ENCODE assay signal across 8 mouse cellular contexts in the genomic region with DNA sequence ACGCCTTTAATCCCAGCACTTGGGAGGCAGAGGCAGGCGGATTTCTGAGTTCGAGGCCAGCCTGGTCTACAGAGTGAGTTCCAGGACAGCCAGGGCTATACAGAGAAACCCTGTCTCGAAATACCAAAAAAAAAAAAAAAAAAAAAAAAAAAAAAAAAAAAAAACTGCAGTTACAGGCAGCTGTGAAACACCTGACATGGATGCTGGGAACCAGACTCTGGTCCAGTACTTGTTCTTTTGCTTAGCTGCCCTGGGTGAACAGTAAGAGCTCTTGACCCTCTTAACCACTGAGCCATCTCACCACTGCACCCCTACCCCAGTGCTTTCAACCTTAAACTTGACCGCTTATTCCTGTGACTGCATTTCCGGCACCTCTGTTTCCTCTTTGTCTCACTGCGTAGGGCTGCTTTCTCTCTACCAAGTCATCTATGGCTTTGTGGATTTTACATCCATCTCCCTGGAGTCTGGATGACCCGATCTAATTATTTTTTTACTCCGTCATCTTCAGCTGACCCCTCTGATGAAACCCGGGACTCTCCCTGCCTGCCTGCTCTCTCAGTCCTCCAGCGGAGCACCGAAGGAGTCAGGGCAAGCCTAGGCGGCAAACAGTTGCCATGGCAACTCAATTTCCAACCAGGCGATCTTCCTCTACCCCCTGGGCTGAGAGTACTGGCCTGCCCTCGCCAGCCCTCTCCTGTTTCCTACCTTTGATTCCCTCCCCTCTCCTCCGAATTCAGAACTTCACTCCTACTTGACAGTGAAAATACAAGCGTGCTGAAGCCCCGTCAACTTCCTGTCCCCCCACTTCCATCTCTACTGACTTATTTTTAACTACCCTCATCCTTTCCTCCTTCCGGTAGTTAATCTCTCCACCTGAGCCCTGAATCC. TPM values are rescaled to one million over a fixed set of nuclear protein-coding genes. Genes with fewer than 3 reads are reported as not detected.
DNase-seq lines count a peak whose midpoint lies in the region; ATAC-seq and TF ChIP-seq lines count a peak whose summit lies in the region.

No protein-coding gene starts in this region.

- 21% methylated on average over 19 of the region's 19 CpGs for WGBS in embryonic facial prominence, embryonic 12.5 days
- 18% methylated on average over 18 of the region's 19 CpGs for WGBS in hindbrain, postnatal 0 days
- 18% methylated on average over 18 of the region's 19 CpGs for WGBS in lung, postnatal 0 days
- WGBS in small intestine, adult 2 months: 31% methylated on average over 18 of the region's 19 CpGs

- no peak for TF ChIP-seq POLR2A in MEL (IDR thresholded peaks at IDR 0.05; ENCODE audit: control insufficient read depth in 1 of 2, insufficient read depth in 1 of 2, low read depth in 1 of 2, low read length in 2 of 2, poor library complexity in 1 of 2)
- TF ChIP-seq POLR2A in small intestine, adult 2 months (IDR thresholded peaks at IDR 0.05; ENCODE audit: low read depth, low read length): no peak

- no peak for TF ChIP-seq RAD21 in MEL (IDR thresholded peaks at IDR 0.05; ENCODE audit: low read depth, low read length)

- peaks cover 0 to 6% of the 10 kb centered on the region in 2 experiments; a peak in 3 of 4 replicates for H3K27me3 ChIP-seq in MEL (ENCODE audit: control insufficient read depth in 1 of 2, insufficient read depth in 2 of 2, low read length in 2 of 2)
- peaks cover 8% of the 10 kb centered on the region for H3K27me3 ChIP-seq in embryonic facial prominence, embryonic 12.5 days
- H3K27me3 ChIP-seq in hindbrain, postnatal 0 days (ENCODE audit: insufficient read depth, low read length): no peaks in the 10 kb centered on the region
- no peaks in the 10 kb centered on the region for H3K27me3 ChIP-seq in lung, postnatal 0 days (replicated peaks; ENCODE audit: insufficient read depth, low read length)
- peaks cover 9% of the 10 kb centered on the region; the same call in 1 of the 2 replicates for H3K27me3 ChIP-seq in small intestine, adult 2 months (ENCODE audit: control insufficient read depth, insufficient read depth, low read length)

- H3K4me2 ChIP-seq in embryonic facial prominence, embryonic 12.5 days (replicated peaks): peak overlapping the region; percentile 48
- H3K4me2 ChIP-seq in hindbrain, postnatal 0 days (ENCODE audit: low read depth, low read length): peak overlapping the region; percentile 55
- H3K4me2 ChIP-seq in lung, postnatal 0 days (replicated peaks; ENCODE audit: low read depth, low read length): peak overlapping the region; percentile 54

- no peaks in the 10 kb centered on the region for H3K79me2 ChIP-seq in MEL (ENCODE audit: control insufficient read depth, insufficient read depth, low read length, poor library complexity)

- H3K27ac ChIP-seq in layer of hippocampus, adult 2 months: peak overlapping the region; percentile 73
- no peak overlapping the region for H3K27ac ChIP-seq in MEL (ENCODE audit: control insufficient read depth, low read depth, low read length)
- H3K27ac ChIP-seq in embryonic facial prominence, embryonic 12.5 days: no peak overlapping the region
- H3K27ac ChIP-seq in hindbrain, postnatal 0 days: peak overlapping the region; percentile 51; the same call in 1 of the 2 replicates
- H3K27ac ChIP-seq in lung, postnatal 0 days (ENCODE audit: low read length): no peak overlapping the region
- H3K27ac ChIP-seq in small intestine, adult 2 months (ENCODE audit: insufficient read depth, low read depth, low read length): peak overlapping the region; percentile 50

- peak overlapping the region; percentile 7; the same call in 1 of the 2 replicates for H3K9ac ChIP-seq in MEL (ENCODE audit: control insufficient read depth, low read depth, low read length, poor library complexity, severe bottlenecking)
- H3K9ac ChIP-seq in embryonic facial prominence, embryonic 12.5 days: no peak overlapping the region
- H3K9ac ChIP-seq in hindbrain, postnatal 0 days (replicated peaks; ENCODE audit: low read length): 0 out of 2 replicates have a peak overlapping the region, but pooled peaks have one; percentile 28
- H3K9ac ChIP-seq in lung, postnatal 0 days (replicated peaks; ENCODE audit: low read depth): no peak overlapping the region

- peaks cover 0 to 16% of the 10 kb centered on the region in 2 experiments; a peak in 1 of 4 replicates for H3K4me1 ChIP-seq in MEL (ENCODE audit: control insufficient read depth in 1 of 2, insufficient read depth in 2 of 2, low read length in 2 of 2)
- H3K4me1 ChIP-seq in embryonic facial prominence, embryonic 12.5 days: peaks cover 25% of the 10 kb centered on the region
- peaks cover 5% of the 10 kb centered on the region; the same call in 1 of the 2 replicates for H3K4me1 ChIP-seq in hindbrain, postnatal 0 days (ENCODE audit: insufficient read depth, low read length)
- peaks cover 3% of the 10 kb centered on the region; the same call in 1 of the 2 replicates for H3K4me1 ChIP-seq in lung, postnatal 0 days (ENCODE audit: insufficient read depth, low read depth, low read length)
- H3K4me1 ChIP-seq in small intestine, adult 2 months (ENCODE audit: control insufficient read depth, insufficient read depth, insufficient read length, low read length): peaks cover 2% of the 10 kb centered on the region; the same call in 1 of the 2 replicates

- DNase-seq in layer of hippocampus, adult 2 months (ENCODE audit: low spot score in 2 of 2): peak in 1 of 2 experiments; percentile 34
- no peak for DNase-seq in layer of hippocampus, adult 9-10 months (ENCODE audit: low spot score)
- DNase-seq in MEL (ENCODE audit: low read depth, low spot score): peak; percentile 52
- peak; percentile 76 for DNase-seq in hindbrain, postnatal 0 days (ENCODE audit: low spot score)
- DNase-seq in lung, postnatal 0 days (ENCODE audit: low spot score): peak; percentile 58

- no peak for TF ChIP-seq CTCF in layer of hippocampus, adult 2 months (conservative IDR thresholded peaks at IDR 0.05)
- TF ChIP-seq CTCF in MEL (IDR thresholded peaks at IDR 0.05 in 2 of 3, conservative IDR thresholded peaks at IDR 0.05 in 1 of 3; ENCODE audit: control insufficient read depth in 1 of 3, insufficient read depth in 1 of 3, low read depth in 2 of 3, low read length in 3 of 3, poor library complexity in 1 of 3, severe bottlenecking in 1 of 3): no peak
- TF ChIP-seq CTCF in hindbrain, postnatal 0 days (IDR thresholded peaks at IDR 0.05; ENCODE audit: low read depth): no peak
- TF ChIP-seq CTCF in lung, postnatal 0 days (IDR thresholded peaks at IDR 0.05): no peak
- TF ChIP-seq CTCF in small intestine, adult 2 months (IDR thresholded peaks at IDR 0.05; ENCODE audit: extremely low read depth, insufficient read length, insufficient replicate concordance, low read depth, low read length): no peak

- ATAC-seq in embryonic facial prominence, embryonic 12.5 days (ENCODE audit: insufficient number of reproducible peaks, insufficient read depth, low FRiP score, low TSS enrichment): no peak
- ATAC-seq in hindbrain, postnatal 0 days: peak; percentile 57; the same call in 1 of the 2 replicates
- ATAC-seq in lung, postnatal 0 days: peak; percentile 40
- ATAC-seq in erythroid progenitor cell, adult 5-6 weeks (replicated peaks; ENCODE audit: low FRiP score, poor library complexity, severe bottlenecking): no peak; the same call in 1 of the 2 replicates

- H3K36me3 ChIP-seq in MEL (ENCODE audit: control insufficient read depth in 1 of 2, insufficient read depth in 2 of 2, low read length in 2 of 2): no peaks in the 10 kb centered on the region
- no peaks in the 10 kb centered on the region for H3K36me3 ChIP-seq in embryonic facial prominence, embryonic 12.5 days
- no peaks in the 10 kb centered on the region for H3K36me3 ChIP-seq in hindbrain, postnatal 0 days (ENCODE audit: insufficient read depth, low read length)
- no peaks in the 10 kb centered on the region for H3K36me3 ChIP-seq in lung, postnatal 0 days (ENCODE audit: insufficient read depth, low read length)
- no peaks in the 10 kb centered on the region for H3K36me3 ChIP-seq in small intestine, adult 2 months (ENCODE audit: control insufficient read depth, insufficient read depth, low read length)

- TF ChIP-seq EP300 in MEL (IDR thresholded peaks at IDR 0.05; ENCODE audit: low read depth in 1 of 2, low read length in 2 of 2): no peak
- TF ChIP-seq EP300 in lung, postnatal 0 days (IDR thresholded peaks at IDR 0.05): no peak

- peak overlapping the region; percentile 53 for H3K4me3 ChIP-seq in layer of hippocampus, adult 2 months
- H3K4me3 ChIP-seq in MEL (ENCODE audit: control insufficient read depth in 1 of 2, insufficient read depth in 1 of 2, low read depth in 2 of 2, low read length in 2 of 2): peak overlapping the region in 1 of 2 experiments; percentile 1; a peak in 2 of 4 replicates
- H3K4me3 ChIP-seq in embryonic facial prominence, embryonic 12.5 days: peak overlapping the region; percentile 26
- H3K4me3 ChIP-seq in hindbrain, postnatal 0 days (ENCODE audit: low read length): peak overlapping the region; percentile 25
- H3K4me3 ChIP-seq in lung, postnatal 0 days (ENCODE audit: low read depth, low read length): peak overlapping the region; percentile 15; the same call in 1 of the 2 replicates
- H3K4me3 ChIP-seq in small intestine, adult 2 months (ENCODE audit: low read depth, low read length): peak overlapping the region; percentile 51

- no peaks in the 10 kb centered on the region for H3K9me3 ChIP-seq in MEL (replicated peaks; ENCODE audit: insufficient read depth, low read length)
- no peaks in the 10 kb centered on the region for H3K9me3 ChIP-seq in embryonic facial prominence, embryonic 12.5 days
- no peaks in the 10 kb centered on the region for H3K9me3 ChIP-seq in hindbrain, postnatal 0 days (ENCODE audit: low read length)
- no peaks in the 10 kb centered on the region for H3K9me3 ChIP-seq in lung, postnatal 0 days (ENCODE audit: low read length)

RNA-seq across cellular contexts. Expression of gene Tubg2, which starts 12.1 kb away (rescaled TPM):
- total RNA-seq in layer of hippocampus, adult 2 months (2021): 10 to 100 TPM; 40.2 to 44.5 TPM
- not detected in 2 replicates for total RNA-seq in MEL (2012; rRNA removed)
- not detected for polyA plus RNA-seq in MEL (2012; ENCODE audit: insufficient read depth in 1 of 2, insufficient read length in 2 of 2, low read depth in 1 of 2, low replicate concordance in 2 of 2, missing spikeins in 1 of 2)
- polyA plus RNA-seq in embryonic facial prominence, embryonic 12.5 days (2016; fragmentation: Nextera tagmentation; extraction: Ambion mirVana): 9.4 and 10.8 TPM in 2 replicates
- total RNA-seq in hindbrain, postnatal 0 days (2014; rRNA removed): 29.7 and 40.8 TPM in 2 replicates
- polyA plus RNA-seq in hindbrain, postnatal 0 days (2015; fragmentation: Nextera tagmentation; extraction: Ambion mirVana): 57.7 and 62.8 TPM in 2 replicates
- 1.9 and 2.3 TPM in 2 replicates for polyA plus RNA-seq in lung, postnatal 0 days (2015; fragmentation: Nextera tagmentation; extraction: Ambion mirVana)
- polyA plus RNA-seq in small intestine, adult 2 months (2012; rRNA removed): 1.1 and 2.2 TPM in 2 replicates
- not detected in 2 replicates for total RNA-seq in erythroid progenitor cell, adult 5-6 weeks (2015; ENCODE audit: low replicate concordance)
- total RNA-seq in erythroid progenitor cell, adult 5-6 weeks (2017; ENCODE audit: low replicate concordance): not detected in 2 replicates

RNA-seq across cellular contexts. Expression of gene Tubg1, which starts 23.8 kb away (rescaled TPM):
- total RNA-seq in layer of hippocampus, adult 2 months (2021): 10 to 100 TPM; 41.7 to 42.6 TPM
- 60.0 and 68.1 TPM in 2 replicates for total RNA-seq in MEL (2012; rRNA removed)
- polyA plus RNA-seq in MEL (2012; ENCODE audit: insufficient read depth in 1 of 2, insufficient read length in 2 of 2, low read depth in 1 of 2, low replicate concordance in 2 of 2, missing spikeins in 1 of 2): 100 to 1,000 TPM; 125 to 183 TPM
- 81.7 and 83.6 TPM in 2 replicates for polyA plus RNA-seq in embryonic facial prominence, embryonic 12.5 days (2016; fragmentation: Nextera tagmentation; extraction: Ambion mirVana)
- total RNA-seq in hindbrain, postnatal 0 days (2014; rRNA removed): 59.3 and 68.3 TPM in 2 replicates
- polyA plus RNA-seq in hindbrain, postnatal 0 days (2015; fragmentation: Nextera tagmentation; extraction: Ambion mirVana): 71.5 and 72.8 TPM in 2 replicates
- 25.8 TPM in 2 replicates for polyA plus RNA-seq in lung, postnatal 0 days (2015; fragmentation: Nextera tagmentation; extraction: Ambion mirVana)
- 13.2 and 16.2 TPM in 2 replicates for polyA plus RNA-seq in small intestine, adult 2 months (2012; rRNA removed)
- 29.3 and 38.2 TPM in 2 replicates for total RNA-seq in erythroid progenitor cell, adult 5-6 weeks (2015; ENCODE audit: low replicate concordance)
- total RNA-seq in erythroid progenitor cell, adult 5-6 weeks (2017; ENCODE audit: low replicate concordance): 30.8 and 40.7 TPM in 2 replicates

RNA-seq across cellular contexts. Expression of gene Retreg3, which starts 23.9 kb away (rescaled TPM):
- total RNA-seq in layer of hippocampus, adult 2 months (2021): 10 to 100 TPM; 55.0 to 56.6 TPM
- 17.0 and 24.6 TPM in 2 replicates for total RNA-seq in MEL (2012; rRNA removed)
- 10 to 100 TPM in 1 of 2 experiments, not detected in 1; 23.4 TPM for polyA plus RNA-seq in MEL (2012; ENCODE audit: insufficient read depth in 1 of 2, insufficient read length in 2 of 2, low read depth in 1 of 2, low replicate concordance in 2 of 2, missing spikeins in 1 of 2)
- polyA plus RNA-seq in embryonic facial prominence, embryonic 12.5 days (2016; fragmentation: Nextera tagmentation; extraction: Ambion mirVana): 17.0 and 18.6 TPM in 2 replicates
- total RNA-seq in hindbrain, postnatal 0 days (2014; rRNA removed): 56.8 and 68.4 TPM in 2 replicates
- 23.4 and 24.7 TPM in 2 replicates for polyA plus RNA-seq in hindbrain, postnatal 0 days (2015; fragmentation: Nextera tagmentation; extraction: Ambion mirVana)
- polyA plus RNA-seq in lung, postnatal 0 days (2015; fragmentation: Nextera tagmentation; extraction: Ambion mirVana): 18.8 and 18.9 TPM in 2 replicates
- polyA plus RNA-seq in small intestine, adult 2 months (2012; rRNA removed): 27.3 and 55.0 TPM in 2 replicates
- 24.5 and 25.6 TPM in 2 replicates for total RNA-seq in erythroid progenitor cell, adult 5-6 weeks (2015; ENCODE audit: low replicate concordance)
- total RNA-seq in erythroid progenitor cell, adult 5-6 weeks (2017; ENCODE audit: low replicate concordance): 38.7 and 57.9 TPM in 2 replicates

RNA-seq across cellular contexts. Expression of gene Cntnap1, which starts 26.7 kb away (rescaled TPM):
- 100 to 1,000 TPM; 169 to 171 TPM for total RNA-seq in layer of hippocampus, adult 2 months (2021)
- not detected in 2 replicates for total RNA-seq in MEL (2012; rRNA removed)
- polyA plus RNA-seq in MEL (2012; ENCODE audit: insufficient read depth in 1 of 2, insufficient read length in 2 of 2, low read depth in 1 of 2, low replicate concordance in 2 of 2, missing spikeins in 1 of 2): under 1 TPM in 1 of 2 experiments, not detected in 1; 0.01 TPM
- polyA plus RNA-seq in embryonic facial prominence, embryonic 12.5 days (2016; fragmentation: Nextera tagmentation; extraction: Ambion mirVana): 0.50 and 0.60 TPM in 2 replicates
- 25.4 and 28.9 TPM in 2 replicates for total RNA-seq in hindbrain, postnatal 0 days (2014; rRNA removed)
- 5.8 and 6.5 TPM in 2 replicates for polyA plus RNA-seq in hindbrain, postnatal 0 days (2015; fragmentation: Nextera tagmentation; extraction: Ambion mirVana)
- 0.24 and 0.56 TPM in 2 replicates for polyA plus RNA-seq in lung, postnatal 0 days (2015; fragmentation: Nextera tagmentation; extraction: Ambion mirVana)
- 2.7 and 2.8 TPM in 2 replicates for polyA plus RNA-seq in small intestine, adult 2 months (2012; rRNA removed)
- total RNA-seq in erythroid progenitor cell, adult 5-6 weeks (2015; ENCODE audit: low replicate concordance): not detected in 2 replicates
- total RNA-seq in erythroid progenitor cell, adult 5-6 weeks (2017; ENCODE audit: low replicate concordance): not detected in 2 replicates

RNA-seq across cellular contexts. Expression of gene Plekhh3, which starts 27.6 kb away (rescaled TPM):
- 10 to 100 TPM; 14.5 to 15.4 TPM for total RNA-seq in layer of hippocampus, adult 2 months (2021)
- total RNA-seq in MEL (2012; rRNA removed): 0.81 and 1.4 TPM in 2 replicates
- 1 to 10 TPM in 1 of 2 experiments, not detected in 1; 1.5 TPM for polyA plus RNA-seq in MEL (2012; ENCODE audit: insufficient read depth in 1 of 2, insufficient read length in 2 of 2, low read depth in 1 of 2, low replicate concordance in 2 of 2, missing spikeins in 1 of 2)
- 10.3 and 11.9 TPM in 2 replicates for polyA plus RNA-seq in embryonic facial prominence, embryonic 12.5 days (2016; fragmentation: Nextera tagmentation; extraction: Ambion mirVana)
- 26.7 and 32.3 TPM in 2 replicates for total RNA-seq in hindbrain, postnatal 0 days (2014; rRNA removed)
- 8.8 TPM in 2 replicates for polyA plus RNA-seq in hindbrain, postnatal 0 days (2015; fragmentation: Nextera tagmentation; extraction: Ambion mirVana)
- 12.3 and 14.2 TPM in 2 replicates for polyA plus RNA-seq in lung, postnatal 0 days (2015; fragmentation: Nextera tagmentation; extraction: Ambion mirVana)
- polyA plus RNA-seq in small intestine, adult 2 months (2012; rRNA removed): 33.0 and 84.5 TPM in 2 replicates
- not detected in 2 replicates for total RNA-seq in erythroid progenitor cell, adult 5-6 weeks (2015; ENCODE audit: low replicate concordance)
- total RNA-seq in erythroid progenitor cell, adult 5-6 weeks (2017; ENCODE audit: low replicate concordance): not detected in 2 replicates

Comparison
In these comparisons a context has a peak if more than half of its experiments do, and no peak if none do; other contexts are left out.
1. H3K27ac ChIP-seq: peak in layer of hippocampus, adult 2 months (single experiment), hindbrain, postnatal 0 days (single experiment) and small intestine, adult 2 months (single experiment); none in MEL (single experiment), embryonic facial prominence, embryonic 12.5 days (single experiment) and lung, postnatal 0 days (single experiment).
2. H3K9ac ChIP-seq: peak in MEL (single experiment) and hindbrain, postnatal 0 days (single experiment); none in embryonic facial prominence, embryonic 12.5 days (single experiment) and lung, postnatal 0 days (single experiment).
3. ATAC-seq: peak in hindbrain, postnatal 0 days (single experiment) and lung, postnatal 0 days (single experiment); none in embryonic facial prominence, embryonic 12.5 days (single experiment) and erythroid progenitor cell, adult 5-6 weeks (single experiment).
4. Peak in every context shown above with its lines, with median percentiles within 50 percentile points of each other: H3K4me2 ChIP-seq.